ENCODE assay signal across 13 mouse cellular contexts in genomic region chr2:165593763-165594162, GRCm38 (mm10). TPM values are rescaled to one million over a fixed set of nuclear protein-coding genes. Genes with fewer than 3 reads are reported as not detected.
DNase-seq lines count a peak whose midpoint lies in the region; ATAC-seq and TF ChIP-seq lines count a peak whose summit lies in the region.
"Had no signal": no experiment of that assay in that cellular context is flagged by ENCODE, and none has a peak within 500 bp of the region (broad histone marks: within the 10 kb centered on the region; RNA-seq: fewer than 3 reads in every experiment).

No protein-coding gene starts in this region.

- WGBS in lung, embryonic 14.5 days: 65% methylated on average over 2 of the region's 2 CpGs

- intact Hi-C loops in gastrocnemius, adult 2 months (cut with DNase I): loop anchor here (10.0 kb wide), 1 partner anchor 161 kb away; no protein-coding TSS in a partner anchor

- no peak overlapping the region for H3K27ac ChIP-seq in gastrocnemius, adult 2 months
- H3K27ac ChIP-seq in lung, embryonic 14.5 days (ENCODE audit: low read depth): no peak overlapping the region
- H3K27ac ChIP-seq: forebrain, embryonic 13.5 days; limb, embryonic 12.5 days had no signal

- no peak for DNase-seq in gastrocnemius, adult 2 months
- no peak for DNase-seq in gastrocnemius, postnatal 4 days (ENCODE audit: low spot score in 2 of 2)
- DNase-seq in lung, embryonic 14.5 days: peak; percentile 27
- DNase-seq in lung, postnatal 25 days (ENCODE audit: low spot score): no peak
- no peak for DNase-seq in Patski (ENCODE audit: low read depth, low spot score)
- DNase-seq in lung, postnatal 36 days: peak; percentile 33
- DNase-seq in spleen, postnatal 14 days (ENCODE audit: low spot score in 2 of 2): no peak
- DNase-seq in kidney, postnatal 4 days: no peak
- DNase-seq: embryo, embryonic 11 days had no signal

- CTCF ChIA-PET in Patski (lab: Charles Lee): interaction anchor here (0.8 to 1.6 kb wide), 8 partner anchors 9 to 157 kb away, joined by 3 to 7 read pairs (median 4); no protein-coding TSS in a partner anchor

- no peak overlapping the region for H3K4me3 ChIP-seq in gastrocnemius, adult 2 months
- H3K4me3 ChIP-seq in lung, embryonic 14.5 days (ENCODE audit: low read depth, low read length): no peak overlapping the region

- no peak overlapping the region for H3K4me2 ChIP-seq in lung, embryonic 14.5 days

- peaks cover 7% of the 10 kb centered on the region; the same call in 1 of the 2 replicates for H3K9me3 ChIP-seq in lung, embryonic 14.5 days (ENCODE audit: low read depth, low read length)
- H3K9me3 ChIP-seq: forebrain, embryonic 13.5 days; hindbrain, embryonic 13.5 days had no signal

- no peak overlapping the region for H3K9ac ChIP-seq in lung, embryonic 14.5 days
- H3K9ac ChIP-seq: forebrain, embryonic 13.5 days had no signal

- POLR2A ChIA-PET in Patski (lab: Charles Lee): no interaction called here

- ATAC-seq in lung, embryonic 14.5 days (ENCODE audit: insufficient read depth): no peak
- no peak for ATAC-seq in Patski
- ATAC-seq: activated CD4-positive, CD25-positive, alpha-beta regulatory T cell, adult 4 months; forebrain, embryonic 13.5 days had no signal

- TF ChIP-seq CTCF in gastrocnemius, adult 2 months (IDR thresholded peaks at IDR 0.05): peak; percentile 35
- TF ChIP-seq CTCF in lung, embryonic 14.5 days (IDR thresholded peaks at IDR 0.05; ENCODE audit: low read depth): peak; percentile 42; the same call in 1 of the 2 replicates
- TF ChIP-seq CTCF in Patski (IDR thresholded peaks at IDR 0.05): peak; percentile 65

- H3K4me1 ChIP-seq in lung, embryonic 14.5 days (ENCODE audit: insufficient read depth): 0 out of 2 replicates have a peak, but pooled peaks cover 5% of the 10 kb centered on the region

- in situ Hi-C loops in Patski (cut with MboI; ENCODE audit: low pct_unique_long_range_greater_than_20kb): no loop called here

- H3K27me3 ChIP-seq in lung, embryonic 14.5 days (ENCODE audit: insufficient read depth, low read length): peaks cover 53% of the 10 kb centered on the region
- no peaks in the 10 kb centered on the region for H3K27me3 ChIP-seq in Patski

- no peaks in the 10 kb centered on the region for H3K36me3 ChIP-seq in lung, embryonic 14.5 days (ENCODE audit: insufficient read depth)
- H3K36me3 ChIP-seq: hindbrain, embryonic 13.5 days; limb, embryonic 12.5 days had no signal

RNA-seq across cellular contexts. Expression of gene Eya2, which starts 1.1 kb away (rescaled TPM):
- total RNA-seq in gastrocnemius, adult 2 months (2021): 1 to 10 TPM; 3.0 to 5.8 TPM
- 10 to 100 TPM in 1 of 2 experiments, 1 to 10 TPM in 1; 6.0 to 15.0 TPM for total RNA-seq in gastrocnemius, postnatal 4 days (2021)
- polyA plus RNA-seq in lung, embryonic 14.5 days (2014; fragmentation: Nextera tagmentation; extraction: Ambion mirVana): 1.6 and 2.1 TPM in 2 replicates
- 49.2 TPM for polyA plus RNA-seq in Patski (2021)

Comparison
In these comparisons a context has a peak if more than half of its experiments do, and no peak if none do; other contexts are left out.
1. DNase-seq: peak in lung, embryonic 14.5 days (single experiment) and lung, postnatal 36 days (single experiment); none in gastrocnemius, adult 2 months (single experiment), gastrocnemius, postnatal 4 days (0 of 2), lung, postnatal 25 days (single experiment), Patski (single experiment), spleen, postnatal 14 days (0 of 2) and kidney, postnatal 4 days (0 of 2).
2. Peak in every context shown above with its lines, with median percentiles within 50 percentile points of each other: CTCF ChIP-seq.